Mouse (Mus musculus): Measurements from ENCODE around the gene Zfp74. TPM values are rescaled to one million over a fixed set of nuclear protein-coding genes. Genes with fewer than 3 reads are reported as not detected.

Zfp74 gene
- total and polyA plus RNA-seq, 3 experiments: 9.6 to 24.4 (median 10.3) TPM

DNA sequence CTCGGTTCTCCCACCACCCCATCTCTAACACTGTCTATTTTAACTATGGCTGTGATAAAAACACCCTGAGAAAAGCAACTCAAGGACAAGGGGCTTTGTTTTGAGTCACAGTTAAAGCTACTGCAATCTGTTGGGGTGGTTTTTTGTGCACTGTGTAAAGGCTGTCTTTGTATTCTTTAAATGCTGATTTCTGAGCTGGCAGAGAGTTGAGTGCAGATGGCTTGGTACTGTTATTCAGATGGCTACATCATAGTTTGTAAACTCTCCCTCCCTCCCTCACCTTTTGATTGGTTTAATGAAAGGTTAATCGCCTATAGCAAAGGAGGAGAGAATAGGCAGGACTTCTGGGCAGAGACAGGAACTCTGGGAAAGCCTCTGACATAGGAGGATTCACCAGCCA, 9.7 kb downstream of the Zfp74 start:
- no peak for DNase-seq

DNA sequence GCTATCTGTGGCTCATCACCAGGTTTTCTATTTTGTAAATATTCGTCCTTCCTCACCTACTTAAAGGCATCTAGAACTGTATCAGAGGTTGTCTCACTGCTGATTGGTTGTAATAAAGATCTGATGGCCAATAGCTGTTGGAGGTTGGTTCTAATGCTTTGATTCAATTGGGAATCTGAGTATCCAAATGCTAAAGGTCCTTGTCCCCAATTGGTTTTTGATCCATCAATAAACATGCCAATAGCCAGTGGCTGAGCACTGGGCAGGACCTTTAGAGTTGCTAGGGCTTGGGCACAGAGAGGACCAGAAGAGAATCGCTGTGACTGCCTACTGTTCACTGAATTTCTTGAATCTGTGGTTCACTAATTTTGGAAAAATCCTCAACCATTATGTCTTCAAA, 10.2 kb downstream of the Zfp74 start:
- no peak for DNase-seq

- no peak for DNase-seq
These were observed 11.1 kb downstream of the Zfp74 start for GRCm38 (mm10) chr7:29942740-29943139.

DNA sequence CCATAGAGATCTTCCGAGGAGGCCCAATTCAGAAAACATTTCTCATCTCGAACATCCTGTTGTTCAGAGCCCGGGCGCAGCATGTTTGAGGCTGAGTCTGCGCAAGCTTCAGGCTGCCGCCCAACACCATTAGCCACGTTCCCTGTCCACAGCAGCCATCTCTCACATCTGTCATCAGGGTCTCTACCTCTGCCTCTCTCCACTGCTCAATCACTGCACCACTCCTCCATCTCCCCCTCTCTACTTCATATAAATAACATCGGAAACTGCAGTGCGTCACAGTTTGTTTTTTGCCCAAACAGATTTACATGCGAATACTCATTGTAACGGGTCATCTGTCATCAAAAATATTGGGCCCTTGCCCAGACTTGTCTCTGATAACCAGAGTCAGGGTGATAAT, 12.9 kb downstream of the Zfp74 start:
- no peak for DNase-seq

GRCm38 (mm10) chr7:29938856-29939255, 15.0 kb downstream of the Zfp74 start:
- no peak for DNase-seq

DNA sequence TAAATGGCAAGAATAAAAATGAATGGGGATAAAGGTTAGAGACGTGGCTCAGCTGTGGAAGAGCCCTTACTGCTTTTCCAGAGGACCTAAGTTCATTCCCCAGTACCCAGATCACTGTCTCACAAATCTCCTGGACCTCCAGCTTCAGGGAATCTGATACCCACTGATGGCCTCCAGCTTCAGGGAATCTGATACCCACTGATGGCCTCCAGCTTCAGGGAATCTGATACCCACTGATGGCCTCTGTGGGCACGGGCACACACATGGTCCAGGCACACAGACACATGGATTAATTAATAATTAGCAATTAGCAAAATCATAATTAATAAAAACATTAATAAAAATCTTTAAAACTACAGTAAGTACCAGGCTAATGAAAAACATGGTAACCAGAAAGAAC, 31.1 kb downstream of the Zfp74 start:
- DNase-seq: no peak

DNA sequence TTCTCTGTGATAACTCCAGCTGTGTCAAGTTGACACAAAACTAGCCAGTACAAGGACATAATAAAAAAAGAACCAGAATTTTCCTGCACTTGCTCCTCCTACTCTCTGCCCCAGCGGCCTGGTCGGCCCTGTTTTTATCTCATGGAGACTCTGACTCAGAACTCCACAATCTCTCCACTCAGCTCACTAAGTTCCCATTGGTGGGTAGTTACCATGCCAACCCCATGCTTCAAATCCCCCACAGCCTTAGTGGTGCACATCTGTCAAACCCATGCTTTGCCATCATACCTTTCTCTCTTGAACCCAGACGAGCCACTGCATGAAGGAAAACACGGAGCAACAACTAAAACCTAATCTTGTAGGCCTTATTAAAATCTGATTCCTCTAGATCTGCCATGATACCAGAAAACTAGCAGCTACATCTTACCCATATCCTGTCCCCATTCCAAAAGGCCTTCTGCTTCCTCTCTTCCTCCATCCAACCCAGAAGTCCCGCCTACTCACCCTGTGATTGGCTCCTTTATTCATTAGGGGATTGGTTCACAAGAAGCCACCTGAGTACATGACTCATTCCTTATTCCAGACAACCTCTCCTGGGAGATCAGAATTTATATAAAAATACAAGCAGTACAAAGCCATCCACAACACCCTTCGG, 32.3 kb downstream of the Zfp74 start:
- DNase-seq: peak; percentile 11

GRCm38 (mm10) chr7:29918062-29918453, 35.8 kb downstream of the Zfp74 start:
- no peak for DNase-seq

- DNase-seq: peak; percentile 24
These were observed 36.4 kb downstream of the Zfp74 start for GRCm38 (mm10) chr7:29917371-29918061.

- no peak for DNase-seq
These were observed 41.7 kb downstream of the Zfp74 start for GRCm38 (mm10) chr7:29912172-29912571.

GRCm38 (mm10) chr7:29910252-29910651, 43.6 kb downstream of the Zfp74 start:
- no peak for DNase-seq

DNA sequence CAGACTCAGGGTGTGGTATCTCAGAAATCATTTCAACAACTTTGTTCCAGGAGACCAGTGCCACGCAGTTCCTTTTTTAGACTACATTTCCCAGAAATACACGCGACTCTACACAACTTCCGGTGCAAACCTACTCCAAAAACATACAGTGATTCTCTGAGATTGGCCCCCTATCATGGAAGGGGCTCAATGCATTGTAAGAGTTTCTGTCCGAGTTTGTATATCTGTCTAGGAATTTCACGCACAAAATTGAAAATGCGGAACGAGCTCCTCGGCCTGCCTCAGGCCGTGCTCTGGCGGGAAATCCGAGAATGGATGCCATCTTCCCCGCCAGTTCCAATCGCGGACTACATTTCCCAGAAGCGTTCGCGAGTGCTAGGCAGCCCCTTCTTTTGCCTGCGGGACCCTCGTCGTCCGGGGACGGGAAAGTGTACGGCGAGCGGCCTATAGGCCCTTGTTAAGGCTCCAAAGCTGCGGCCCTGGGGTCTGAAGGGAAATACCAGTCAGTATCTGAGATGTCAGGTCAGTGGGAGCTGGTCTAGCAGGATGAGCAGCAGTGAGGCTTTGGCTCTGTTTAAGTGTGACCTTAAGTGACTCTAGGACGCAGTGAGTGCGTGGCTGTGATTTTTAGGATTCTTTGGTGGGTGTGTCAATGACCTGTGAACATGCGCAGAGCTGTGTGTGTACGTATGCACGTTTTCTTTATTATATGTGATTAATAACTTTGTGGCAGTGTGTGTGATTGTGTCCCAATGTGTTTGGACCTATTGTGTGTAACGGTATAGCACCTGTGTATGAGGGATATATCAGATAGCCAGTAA, 45.5 kb downstream of the Zfp74 start, which contains the start of gene Zfp383:
Gene Zfp383, plus strand, starts transcription at position 94 of the 821 bp plus-strand sequence.
- peak; percentile 90 for DNase-seq

DNA sequence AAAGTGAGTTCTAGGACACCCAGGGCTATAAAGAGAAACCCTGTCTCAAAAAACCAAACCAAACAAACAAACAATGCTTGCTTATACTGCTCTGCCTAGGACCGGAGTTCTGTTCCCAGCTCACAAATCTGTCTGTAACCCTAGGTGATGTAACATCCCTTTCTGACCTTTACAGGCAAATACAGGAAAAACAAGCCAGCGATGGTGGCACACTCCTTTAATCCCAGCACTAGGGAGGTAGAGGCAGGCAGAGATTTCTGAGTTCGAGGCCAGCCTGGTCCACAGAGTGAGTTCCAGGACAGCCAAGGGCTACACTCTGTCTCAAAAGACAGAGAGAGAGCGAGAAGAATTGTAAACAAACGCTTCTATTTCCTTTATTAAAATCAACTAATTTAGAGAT, 46.7 kb downstream of the Zfp74 start:
- no peak for DNase-seq

DNA sequence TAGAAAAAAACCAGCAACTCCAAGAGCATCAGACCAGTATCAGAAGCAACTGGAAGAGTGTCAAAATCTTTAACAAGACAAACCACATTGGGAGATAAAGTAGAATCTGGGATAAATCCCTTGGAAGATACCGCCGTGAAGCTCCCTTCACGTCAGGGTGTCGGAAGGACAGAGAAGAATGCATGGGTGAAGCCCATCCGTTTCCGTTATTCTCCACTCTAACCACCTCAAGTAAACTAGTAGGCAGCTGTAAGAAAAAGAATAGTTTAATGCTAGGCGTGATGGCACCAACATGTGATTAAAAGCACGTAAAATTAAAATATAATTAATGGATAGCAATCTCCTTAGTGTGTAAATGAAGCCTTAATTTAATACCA, 47.2 kb downstream of the Zfp74 start:
- DNase-seq: peak; percentile 8

DNA sequence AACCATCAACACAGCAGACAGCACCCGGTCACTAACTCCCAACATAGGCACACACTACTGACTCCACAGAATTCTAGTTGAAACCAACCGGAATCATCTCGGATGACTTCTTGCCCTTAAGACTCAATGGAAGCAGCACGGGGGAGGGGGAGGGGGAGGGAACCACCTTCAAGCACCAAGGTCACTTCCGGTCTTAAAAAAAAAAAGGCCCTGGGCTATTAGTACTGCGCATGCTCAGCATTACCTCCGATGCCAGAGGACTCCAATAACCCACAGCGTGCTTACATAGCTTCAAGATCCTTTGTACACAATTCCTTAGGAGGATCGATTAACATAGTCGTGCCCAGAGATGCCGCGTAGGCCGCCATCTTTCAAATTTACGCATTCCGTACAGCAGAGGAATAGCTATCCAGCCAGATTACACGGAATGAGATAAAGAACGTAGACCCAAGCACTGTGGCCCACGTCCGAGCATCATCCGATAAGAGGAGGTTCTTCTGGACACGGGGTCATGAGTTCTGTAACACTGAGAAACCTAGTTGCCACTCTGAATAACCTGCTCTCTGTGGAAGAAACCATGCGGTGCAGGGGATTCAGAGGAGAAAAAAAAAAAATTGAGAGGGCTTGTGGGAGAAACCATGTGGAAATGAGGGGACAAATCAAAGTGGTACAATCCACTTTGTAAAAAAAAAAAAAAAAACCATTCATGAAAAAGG, 47.8 kb downstream of the Zfp74 start, which contains the start of gene Zfp27:
Gene Zfp27, minus strand, starts transcription at position 607 of the 716 bp plus-strand sequence.
- DNase-seq: peak; percentile 79

DNA sequence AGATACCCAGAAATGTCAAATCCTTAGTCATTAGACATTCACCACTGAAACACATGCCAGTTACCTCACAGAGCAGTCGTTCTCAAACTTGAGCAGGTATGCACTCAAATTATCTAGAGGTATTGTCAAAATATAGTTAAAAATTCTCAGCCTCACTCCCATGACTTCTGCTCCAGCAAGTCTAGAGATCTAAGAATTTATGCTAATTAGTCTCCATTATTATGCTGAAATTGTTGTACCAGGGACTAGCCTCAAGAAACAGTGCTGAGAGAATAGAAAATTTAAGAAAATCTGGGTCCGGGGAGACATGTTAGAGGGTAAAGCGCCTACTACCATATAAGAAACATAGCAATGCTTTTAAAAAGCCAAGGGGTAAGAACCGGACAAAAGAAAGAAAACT, 49.8 kb downstream of the Zfp74 start:
- no peak for DNase-seq

DNA sequence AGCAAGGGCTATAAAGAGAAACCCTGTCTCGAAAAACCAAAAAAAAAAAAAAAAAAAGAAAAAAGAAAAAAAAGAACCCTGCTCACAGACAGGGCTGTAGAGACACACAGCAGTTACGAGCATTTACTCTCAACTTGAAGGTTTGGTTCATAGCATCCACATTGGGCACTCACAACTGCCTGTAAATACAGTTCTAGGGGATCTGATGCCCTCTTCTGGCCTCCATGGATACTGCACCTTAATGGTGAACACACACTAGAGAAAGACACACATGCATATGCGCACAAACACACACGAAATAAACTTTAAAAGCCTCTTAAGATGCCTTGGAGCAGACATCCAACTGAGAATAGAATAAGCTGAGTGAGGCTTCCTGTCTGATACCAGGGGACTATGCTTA, 55.5 kb downstream of the Zfp74 start:
- DNase-seq: no peak

GRCm38 (mm10) chr7:29892756-29893155, 61.1 kb downstream of the Zfp74 start:
- DNase-seq: no peak

GRCm38 (mm10) chr7:29890501-29890900, 63.4 kb downstream of the Zfp74 start:
- DNase-seq: no peak

GRCm38 (mm10) chr7:29880916-29881315, 73.0 kb downstream of the Zfp74 start:
- no peak for DNase-seq
